Mouse (Mus musculus): ENCODE measurements at regions not wholly inside any gene's neighbourhood (a gene's known extent, or its start where the extent isn't known, plus 50 kb on each side); places are given as distances from the start of the nearest gene placed in this dataset.
A peak's percentile ranks its signal among the peaks of the same experiment; 100 is the strongest.

GRCm38 (mm10) chr17:88214746-88215145 is 149.7 kb upstream of the Fbxo11 start:
- ATAC-seq (ENCODE audit: low FRiP score, low read depth) (no peak; the same call in 1 of the 2 replicates), DNase-seq (ENCODE audit: low spot score) (peak; percentile 37)
- no peak for TF ChIP-seq POLR2A (IDR thresholded peaks at IDR 0.05; ENCODE audit: borderline replicate concordance, extremely low read depth, insufficient read depth, insufficient read length)
- no peak overlapping the region for H3K4me2 ChIP-seq (replicated peaks; ENCODE audit: low read depth, low read length, severe bottlenecking)
- peak overlapping the region; percentile 33; the same call in 1 of the 2 replicates for H3K27ac ChIP-seq (replicated peaks; ENCODE audit: low read depth, low read length)
- no peaks in the 10 kb centered on the region for H3K9me3 ChIP-seq (ENCODE audit: control insufficient read depth, low read length)
- H3K9ac ChIP-seq (ENCODE audit: low read depth, low read length, severe bottlenecking), result no peak overlapping the region
- H3K4me1 ChIP-seq (ENCODE audit: control insufficient read depth, insufficient read depth, low read length), result no peaks in the 10 kb centered on the region
- H3K27me3 ChIP-seq (ENCODE audit: control insufficient read depth, insufficient read depth, low read length), result no peaks in the 10 kb centered on the region
- 72% methylated on average over 9 of the region's 9 CpGs for WGBS
- H3K36me3 ChIP-seq (ENCODE audit: control insufficient read depth, insufficient read depth, low read length), result no peaks in the 10 kb centered on the region
- no peak overlapping the region for H3K4me3 ChIP-seq (replicated peaks; ENCODE audit: low read length)

- Histone ChIP-seq H3K27ac (replicated peaks; ENCODE audit: low read depth, low read length) (no peak overlapping the region), H3K27me3 (ENCODE audit: control insufficient read depth, insufficient read depth, low read length) (no peaks in the 10 kb centered on the region), H3K36me3 (ENCODE audit: control insufficient read depth, insufficient read depth, low read length) (no peaks in the 10 kb centered on the region), H3K9me3 (ENCODE audit: control insufficient read depth, low read length) (no peaks in the 10 kb centered on the region), H3K9ac (ENCODE audit: low read depth, low read length, severe bottlenecking) (no peak overlapping the region), H3K4me1 (ENCODE audit: control insufficient read depth, insufficient read depth, low read length) (peaks cover 4% of the 10 kb centered on the region; the same call in 1 of the 2 replicates), H3K4me3 (replicated peaks; ENCODE audit: low read length) (no peak overlapping the region), H3K4me2 (replicated peaks; ENCODE audit: low read depth, low read length, severe bottlenecking) (no peak overlapping the region)
- 36% methylated on average over 5 of the region's 5 CpGs for WGBS
- DNase-seq (ENCODE audit: low spot score), result peak; percentile 38
- no peak for TF ChIP-seq POLR2A (IDR thresholded peaks at IDR 0.05; ENCODE audit: borderline replicate concordance, extremely low read depth, insufficient read depth, insufficient read length)
- ATAC-seq (ENCODE audit: low FRiP score, low read depth), result no peak
Observed at GRCm38 (mm10) chr17:88222379-88222955, 157.4 kb upstream of the Fbxo11 start.

GRCm38 (mm10) chr17:88240476-88240875 is 175.4 kb upstream of the Fbxo11 start:
- H3K36me3 ChIP-seq (ENCODE audit: control insufficient read depth, insufficient read depth, low read length), result no peaks in the 10 kb centered on the region
- ATAC-seq (ENCODE audit: low FRiP score, low read depth) (no peak), DNase-seq (ENCODE audit: low spot score) (no peak)
- no peaks in the 10 kb centered on the region for H3K27me3 ChIP-seq (ENCODE audit: control insufficient read depth, insufficient read depth, low read length)
- H3K4me1 ChIP-seq (ENCODE audit: control insufficient read depth, insufficient read depth, low read length), result no peaks in the 10 kb centered on the region
- H3K27ac ChIP-seq (replicated peaks; ENCODE audit: low read depth, low read length), result no peak overlapping the region
- no peak overlapping the region for H3K4me2 ChIP-seq (replicated peaks; ENCODE audit: low read depth, low read length, severe bottlenecking)
- H3K9ac ChIP-seq (ENCODE audit: low read depth, low read length, severe bottlenecking), result no peak overlapping the region
- no peak overlapping the region for H3K4me3 ChIP-seq (replicated peaks; ENCODE audit: low read length)
- TF ChIP-seq POLR2A (IDR thresholded peaks at IDR 0.05; ENCODE audit: borderline replicate concordance, extremely low read depth, insufficient read depth, insufficient read length), result no peak
- 71% methylated on average over 8 of the region's 8 CpGs for WGBS
- H3K9me3 ChIP-seq (ENCODE audit: control insufficient read depth, low read length), result no peaks in the 10 kb centered on the region; the same call in 1 of the 2 replicates

GRCm38 (mm10) chr17:88248625-88249024 is 183.5 kb upstream of the Fbxo11 start:
- H3K36me3 ChIP-seq (ENCODE audit: control insufficient read depth, insufficient read depth, low read length), result no peaks in the 10 kb centered on the region
- no peak overlapping the region for H3K27ac ChIP-seq (replicated peaks; ENCODE audit: low read depth, low read length)
- WGBS, result 61% methylated on average over 5 of the region's 5 CpGs
- ATAC-seq (ENCODE audit: low FRiP score, low read depth) (no peak), DNase-seq (ENCODE audit: low spot score) (no peak)
- H3K9ac ChIP-seq (ENCODE audit: low read depth, low read length, severe bottlenecking), result no peak overlapping the region
- no peaks in the 10 kb centered on the region for H3K9me3 ChIP-seq (ENCODE audit: control insufficient read depth, low read length)
- no peak for TF ChIP-seq POLR2A (IDR thresholded peaks at IDR 0.05; ENCODE audit: borderline replicate concordance, extremely low read depth, insufficient read depth, insufficient read length)
- H3K4me1 ChIP-seq (ENCODE audit: control insufficient read depth, insufficient read depth, low read length), result 0 out of 2 replicates have a peak, but pooled peaks cover 2% of the 10 kb centered on the region
- no peaks in the 10 kb centered on the region for H3K27me3 ChIP-seq (ENCODE audit: control insufficient read depth, insufficient read depth, low read length)
- H3K4me3 ChIP-seq (replicated peaks; ENCODE audit: low read length), result no peak overlapping the region
- no peak overlapping the region for H3K4me2 ChIP-seq (replicated peaks; ENCODE audit: low read depth, low read length, severe bottlenecking)

GRCm38 (mm10) chr17:88251949-88252521 is 186.9 kb upstream of the Fbxo11 start:
- Histone ChIP-seq H3K4me2 (replicated peaks; ENCODE audit: low read depth, low read length, severe bottlenecking) (peak overlapping the region; percentile 50), H3K4me1 (ENCODE audit: control insufficient read depth, insufficient read depth, low read length) (0 out of 2 replicates have a peak, but pooled peaks cover 2% of the 10 kb centered on the region), H3K9ac (ENCODE audit: low read depth, low read length, severe bottlenecking) (peak overlapping the region; percentile 38; the same call in 1 of the 2 replicates), H3K4me3 (replicated peaks; ENCODE audit: low read length) (peak overlapping the region; percentile 20), H3K9me3 (ENCODE audit: control insufficient read depth, low read length) (no peaks in the 10 kb centered on the region), H3K36me3 (ENCODE audit: control insufficient read depth, insufficient read depth, low read length) (no peaks in the 10 kb centered on the region), H3K27ac (replicated peaks; ENCODE audit: low read depth, low read length) (no peak overlapping the region), H3K27me3 (ENCODE audit: control insufficient read depth, insufficient read depth, low read length) (no peaks in the 10 kb centered on the region)
- TF ChIP-seq POLR2A (IDR thresholded peaks at IDR 0.05; ENCODE audit: borderline replicate concordance, extremely low read depth, insufficient read depth, insufficient read length), result no peak
- WGBS, result 7% methylated on average over 17 of the region's 17 CpGs
- ATAC-seq (ENCODE audit: low FRiP score, low read depth) (peak; percentile 58), DNase-seq (ENCODE audit: low spot score) (peak; percentile 87)
